Mouse (Mus musculus) left cerebral cortex, adult 18-20 months (tissue): Measurements from ENCODE around the gene Lrg1. TPM values are rescaled to one million over a fixed set of nuclear protein-coding genes. Genes with fewer than 3 reads are reported as not detected.
"Not testable (repeated sequence)": the region's sequence is repeated elsewhere in the genome, so short reads cannot be mapped to it uniquely, and the experiment has no call there.

Experiments
- DNase-seq, 2 experiments: peaks; one replicate each; pipeline ENCODE4 v3.0.0; 2021 to 2022; ENCODE audit warnings: low spot score in 2 of 2, mixed read lengths in 1 of 2
- total RNA-seq, 2 experiments: library from RNA; stranded (reverse); gene quantifications; 2 replicates each; pipeline ENCODE4 v1.2.3; 2021

Lrg1 gene
- total RNA-seq, 2 experiments from 2014 or later = 1.8 to 3.6 TPM

DNA sequence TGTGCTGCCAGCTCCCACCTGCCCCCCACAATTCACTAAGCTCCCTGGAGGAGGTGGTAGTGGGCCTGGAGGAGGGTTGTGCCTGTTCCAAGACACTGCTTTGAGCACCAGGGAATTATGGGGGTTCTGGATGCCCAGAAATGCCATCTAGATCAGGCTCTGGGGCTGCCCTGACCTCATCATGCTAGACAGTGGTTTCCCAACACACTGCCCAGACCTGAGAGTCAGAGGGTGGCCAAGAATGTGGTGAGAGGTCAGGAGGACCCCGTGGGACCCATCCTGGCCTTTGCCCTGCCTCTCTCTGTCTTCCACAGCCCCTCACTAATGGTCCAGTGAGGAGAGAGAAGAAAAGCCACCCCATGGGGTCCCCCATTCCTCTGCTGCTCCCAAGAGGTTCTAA lies 10.8 kb downstream of the Lrg1 start:
- DNase-seq = no peak

DNA sequence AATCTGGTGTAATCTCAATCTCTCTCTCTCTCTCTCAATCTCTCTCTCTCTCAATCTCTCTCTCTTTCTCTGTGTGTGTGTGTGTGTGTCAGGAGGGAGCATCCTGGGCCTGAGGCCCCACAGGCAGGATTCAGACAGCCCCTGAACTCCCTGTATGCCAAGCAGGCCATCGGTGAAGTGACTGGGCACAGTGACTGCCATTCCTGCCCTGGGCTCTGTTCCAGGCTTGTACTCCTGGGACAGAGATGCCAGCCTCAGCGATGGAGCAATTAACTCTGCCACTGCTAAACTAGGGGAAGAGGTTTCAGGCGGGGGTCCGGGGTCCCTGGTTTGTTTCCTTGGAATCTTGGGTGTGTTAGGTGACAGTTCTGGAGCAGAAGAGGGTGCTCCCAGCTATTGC lies 11.2 kb downstream of the Lrg1 start:
- no peak for DNase-seq

DNA sequence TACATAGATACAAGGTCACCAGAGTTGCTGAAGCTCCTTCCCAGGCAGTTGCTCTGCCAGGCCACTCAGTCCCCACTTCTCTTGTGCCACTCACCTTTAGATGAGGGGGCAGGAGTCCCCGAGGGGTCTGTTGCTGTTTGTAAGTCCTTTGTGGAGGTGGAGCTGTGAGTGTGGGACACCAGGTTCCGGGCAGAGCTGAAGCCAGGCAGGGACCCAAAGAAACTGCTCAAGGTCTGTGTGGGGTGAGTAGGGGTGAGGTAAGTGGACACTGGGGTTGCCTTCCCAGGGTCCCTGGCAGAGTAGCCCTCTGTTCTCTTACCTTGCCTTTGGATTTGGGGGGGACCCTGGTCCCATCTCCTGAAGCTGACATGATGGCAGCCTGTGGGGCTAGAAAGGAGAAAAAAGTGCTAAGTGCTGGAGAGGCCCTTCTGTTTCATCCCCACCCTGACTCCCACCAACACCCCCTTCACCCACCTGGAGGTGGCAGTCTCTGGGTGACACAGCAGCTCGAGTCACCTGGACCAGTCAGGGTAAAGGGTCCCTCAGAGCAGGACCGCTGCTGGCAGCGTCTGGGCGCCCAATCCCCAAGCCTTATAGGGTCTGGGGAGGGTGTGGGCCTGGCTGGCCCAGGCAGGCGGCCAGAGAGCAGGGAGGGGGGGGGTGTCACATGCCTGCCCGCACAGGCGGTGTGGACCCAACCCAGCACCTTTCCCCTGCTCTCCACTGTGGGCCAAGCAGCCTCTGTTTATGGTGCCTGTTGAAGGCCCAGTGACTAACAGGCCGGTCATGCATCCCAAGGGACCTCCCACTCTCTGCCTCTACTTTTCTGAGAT lies 12.4 kb downstream of the Lrg1 start, which contains the start of gene Plin4:
Plin4 (minus strand) TSS at position 585 of the 833 bp plus-strand sequence.
- DNase-seq = no peak

DNA sequence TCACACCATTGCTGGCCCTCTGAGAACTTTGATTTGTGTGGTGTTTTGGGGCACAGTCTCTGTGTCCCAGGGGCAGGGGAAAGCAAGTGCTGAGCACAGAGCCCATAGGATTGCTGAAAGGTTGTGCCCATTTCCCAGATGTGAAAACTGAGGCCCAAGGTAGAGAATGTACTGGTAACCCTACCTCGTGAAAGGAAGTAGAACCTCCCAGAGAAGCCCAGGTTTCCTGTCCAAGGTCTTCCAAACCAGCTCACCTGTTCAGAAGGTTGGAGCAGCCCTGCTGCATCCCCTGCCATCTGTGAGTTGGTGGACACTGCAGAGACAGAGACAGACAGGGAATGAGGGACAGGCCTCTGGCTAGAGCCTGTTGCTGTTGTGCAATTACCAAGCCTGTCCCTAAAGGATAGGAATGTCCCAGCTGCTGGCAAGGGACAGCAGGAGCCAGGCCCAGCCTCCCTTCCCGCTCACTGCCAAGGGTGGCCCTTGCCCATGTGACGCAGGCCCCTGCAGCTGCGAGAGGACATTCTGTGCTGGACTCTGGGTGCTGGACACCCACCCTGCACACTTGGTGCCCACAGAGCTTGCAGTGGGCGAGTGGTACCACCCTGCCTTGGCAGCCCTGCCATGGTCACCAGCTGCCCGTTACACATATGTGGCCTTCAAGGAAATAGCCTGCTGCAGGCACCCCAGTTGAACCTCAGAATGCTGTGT lies 13.3 kb downstream of the Lrg1 start:
- peak; percentile 64 to 70 for DNase-seq

DNA sequence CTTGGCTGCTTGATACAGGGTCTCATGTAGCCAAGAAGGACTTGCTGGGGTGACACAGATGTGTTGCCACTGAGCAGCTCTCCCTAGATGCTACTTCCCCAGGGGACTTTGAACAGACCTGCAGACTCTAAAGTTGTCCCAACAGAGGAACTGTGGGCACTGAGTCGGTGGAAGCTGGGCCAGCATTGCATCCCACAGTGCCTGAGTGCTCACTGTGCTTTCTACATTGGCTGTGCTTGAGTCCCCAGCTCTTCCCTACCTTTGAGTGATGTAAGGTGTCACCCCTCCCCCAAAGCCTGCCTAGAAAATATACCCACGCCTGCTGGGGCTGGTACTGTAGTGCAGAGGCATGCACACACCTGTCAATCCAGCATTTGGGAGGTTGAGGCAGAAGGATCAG lies 14.1 kb downstream of the Lrg1 start:
- DNase-seq = no peak

DNA sequence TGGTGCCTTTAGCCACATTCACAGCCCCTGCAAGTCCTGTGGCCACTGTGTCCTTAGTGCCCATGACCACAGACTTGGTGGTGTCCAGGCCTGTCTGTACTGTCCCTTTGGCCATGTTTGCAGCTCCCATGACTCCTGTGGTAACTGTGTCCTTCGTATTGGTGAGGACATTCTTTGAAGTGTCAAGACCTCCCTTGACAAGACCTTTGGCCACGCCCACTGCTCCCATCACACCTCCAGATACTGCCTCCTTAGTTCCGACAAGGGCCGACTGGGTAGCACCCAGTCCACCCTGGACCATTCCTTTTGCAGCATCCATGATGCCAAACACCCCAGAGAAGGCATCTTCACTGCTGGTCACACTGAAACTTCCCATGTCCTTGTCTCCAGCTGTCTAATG lies 14.8 kb downstream of the Lrg1 start:
- DNase-seq = no peak

DNA sequence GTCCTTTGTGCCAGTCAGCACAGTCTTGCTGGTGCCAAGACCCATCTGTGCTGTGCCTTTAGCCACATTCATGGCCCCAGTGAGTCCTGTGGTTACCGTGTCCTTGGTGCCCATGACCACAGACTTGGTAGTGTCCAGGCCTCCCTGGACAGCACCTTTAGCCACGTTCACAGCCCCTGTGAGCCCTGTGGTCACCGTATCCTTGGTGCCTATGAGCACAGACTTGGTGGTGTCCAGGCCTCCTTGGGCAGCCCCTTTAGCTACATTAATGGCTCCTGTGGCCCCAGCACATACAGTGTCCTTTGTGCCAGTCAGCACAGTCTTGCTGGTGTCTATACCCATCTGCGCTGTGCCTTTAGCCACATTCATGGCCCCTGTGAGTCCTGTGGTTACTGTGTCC lies 15.4 kb downstream of the Lrg1 start:
- not testable (repeated sequence) for DNase-seq

DNA sequence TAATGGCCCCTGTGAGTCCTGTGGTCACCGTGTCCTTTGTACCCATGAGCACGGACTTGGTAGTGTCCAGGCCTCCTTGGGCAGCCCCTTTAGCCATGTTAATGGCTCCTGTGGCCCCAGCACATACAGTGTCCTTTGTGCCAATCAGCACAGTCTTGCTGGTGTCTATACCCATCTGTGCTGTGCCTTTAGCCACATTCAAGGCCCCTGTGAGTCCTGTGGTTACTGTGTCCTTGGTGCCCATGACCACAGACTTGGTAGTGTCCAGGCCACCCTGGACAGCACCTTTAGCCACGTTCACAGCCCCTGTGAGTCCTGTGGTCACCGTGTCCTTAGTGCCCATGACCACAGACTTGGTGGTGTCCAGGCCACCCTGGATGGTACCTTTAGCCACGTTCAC lies 17.0 kb downstream of the Lrg1 start:
- not testable (repeated sequence) for DNase-seq

DNA sequence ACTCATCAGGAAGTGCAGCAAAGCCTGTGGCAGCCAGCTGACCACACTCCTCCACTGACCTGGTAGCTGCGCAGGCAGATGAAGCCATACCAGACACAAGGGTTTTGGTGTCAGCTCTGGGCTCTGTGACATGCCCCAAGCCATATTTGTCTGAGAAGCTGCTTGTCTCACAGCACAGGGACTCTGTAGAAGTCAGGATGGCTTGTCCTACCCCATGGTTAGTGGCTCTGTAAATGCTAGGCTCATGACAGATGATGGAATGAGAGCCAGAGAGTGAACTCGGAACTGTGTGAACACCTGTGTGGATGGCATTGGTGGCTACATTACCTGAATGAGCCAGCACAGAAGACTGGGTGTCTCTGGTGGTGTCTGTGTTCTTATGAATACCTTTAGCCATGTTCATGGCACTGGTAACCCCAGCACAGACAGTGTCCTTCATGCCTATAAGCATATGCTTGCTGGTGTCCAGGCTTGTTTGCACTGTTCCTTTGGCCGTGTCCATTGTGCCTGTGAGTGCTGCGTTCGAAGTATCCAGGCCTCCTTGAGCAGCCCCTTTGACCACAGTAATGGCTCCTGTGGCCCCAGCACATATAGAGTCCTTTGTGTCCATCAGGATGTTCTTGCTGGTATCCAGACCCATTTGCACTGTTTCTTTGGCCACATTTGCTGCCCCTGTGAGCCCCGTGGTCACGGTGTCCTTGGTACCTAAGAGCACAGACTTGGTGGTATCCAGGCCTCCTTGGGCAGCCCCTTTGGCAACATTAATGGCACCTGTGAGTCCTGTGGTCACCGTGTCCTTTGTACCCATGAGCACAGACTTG lies 18.1 kb downstream of the Lrg1 start:
- DNase-seq = no peak

DNA sequence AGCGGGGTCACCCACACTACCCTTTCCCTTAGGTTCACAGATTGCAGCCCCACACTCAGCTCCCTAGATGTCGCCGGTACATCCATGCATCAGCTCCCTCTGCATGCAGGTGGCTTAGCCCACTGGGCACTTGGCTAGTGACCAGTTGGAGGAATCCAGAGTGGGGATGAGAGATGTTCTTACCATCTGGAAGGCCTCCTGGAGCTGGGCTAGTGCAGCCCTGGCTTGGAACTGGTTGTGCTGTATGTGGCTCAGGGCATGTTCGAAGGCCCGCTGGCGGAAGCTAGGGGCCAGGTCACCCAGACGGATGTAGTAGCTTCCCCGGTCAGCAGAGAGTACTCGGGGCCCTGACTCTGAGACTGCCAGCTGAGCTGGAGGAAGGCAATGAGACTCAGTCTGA lies 18.9 kb downstream of the Lrg1 start:
- DNase-seq = no peak

DNA sequence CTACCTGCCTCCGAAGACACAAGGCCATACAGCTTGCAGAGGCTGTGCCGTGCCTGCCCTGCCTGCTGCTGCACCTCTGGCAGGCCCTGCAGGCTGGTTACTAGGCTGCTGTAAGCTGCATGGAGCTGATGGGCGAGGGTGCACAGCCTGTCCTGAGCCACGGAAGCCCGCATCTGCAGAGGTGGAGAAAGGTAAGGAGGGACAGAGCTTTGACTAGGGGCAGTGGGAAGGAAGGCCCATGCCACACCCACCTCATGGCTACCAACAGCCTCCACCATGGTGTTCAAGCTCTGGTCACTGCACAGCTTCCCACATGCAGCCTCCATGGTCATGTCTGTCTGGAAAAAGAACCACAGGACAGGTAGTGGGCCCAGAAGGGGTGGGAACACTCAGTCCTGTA lies 19.6 kb downstream of the Lrg1 start:
- no peak for DNase-seq

DNA sequence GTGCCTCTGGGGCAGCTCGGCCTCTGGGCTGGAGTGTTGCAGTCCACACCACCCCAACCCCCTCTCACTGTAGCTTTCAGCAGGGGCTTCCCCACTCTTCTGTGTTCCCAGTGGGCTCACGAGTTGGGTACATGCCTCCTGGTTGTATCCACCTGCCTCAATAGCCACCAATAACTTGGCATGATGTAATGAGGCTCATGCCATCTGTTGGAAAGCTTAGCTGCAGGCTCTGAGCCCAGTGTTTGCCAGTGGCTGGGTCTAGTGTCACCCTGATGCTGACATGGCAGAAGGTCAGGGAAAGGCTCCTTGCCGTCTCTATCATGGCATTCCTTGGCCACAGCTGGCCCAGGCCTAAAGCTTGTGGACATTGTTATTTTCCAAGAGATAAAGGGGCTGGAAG lies 21.0 kb downstream of the Lrg1 start:
- no peak for DNase-seq

DNA sequence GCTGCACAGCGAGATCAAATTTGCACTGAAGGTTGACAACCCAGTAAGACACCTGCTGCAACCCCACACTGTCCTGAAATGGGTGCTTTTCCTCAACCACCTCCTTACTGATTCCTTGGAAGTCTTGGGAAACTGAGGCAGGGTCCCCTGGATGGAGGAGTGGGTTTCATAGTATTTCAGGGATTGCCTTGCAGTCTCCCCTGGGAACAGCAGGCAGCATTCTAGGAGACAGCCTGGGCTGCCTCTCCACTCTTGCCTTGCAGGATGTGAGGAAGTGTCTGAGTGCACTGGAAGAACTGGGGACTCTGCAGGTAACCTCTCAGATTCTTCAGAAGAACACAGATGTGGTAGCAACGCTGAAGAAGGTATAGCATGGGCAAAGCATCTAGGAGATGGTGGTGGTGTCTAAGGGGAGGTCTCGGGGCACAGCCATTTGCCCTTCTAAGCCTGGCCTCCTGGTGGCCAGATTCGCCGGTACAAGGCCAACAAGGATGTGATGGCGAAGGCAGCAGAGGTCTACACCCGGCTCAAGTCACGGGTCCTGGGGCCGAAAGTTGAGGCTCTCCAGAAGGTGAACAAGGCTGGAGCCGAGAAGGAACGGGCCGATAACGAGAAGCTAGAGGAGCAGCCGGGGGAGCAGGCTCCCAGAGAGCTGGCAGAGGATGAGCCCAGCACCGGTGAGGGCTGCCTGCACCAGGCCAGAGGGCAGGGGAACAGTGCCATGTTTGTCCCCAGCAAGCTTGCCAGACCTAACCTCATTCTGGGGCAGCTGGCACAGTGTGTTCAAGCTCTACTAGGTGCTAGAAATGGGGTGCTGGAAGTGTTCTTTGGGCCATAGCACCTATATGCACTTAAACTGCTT lies 22.9 kb downstream of the Lrg1 start:
- no peak for DNase-seq

DNA sequence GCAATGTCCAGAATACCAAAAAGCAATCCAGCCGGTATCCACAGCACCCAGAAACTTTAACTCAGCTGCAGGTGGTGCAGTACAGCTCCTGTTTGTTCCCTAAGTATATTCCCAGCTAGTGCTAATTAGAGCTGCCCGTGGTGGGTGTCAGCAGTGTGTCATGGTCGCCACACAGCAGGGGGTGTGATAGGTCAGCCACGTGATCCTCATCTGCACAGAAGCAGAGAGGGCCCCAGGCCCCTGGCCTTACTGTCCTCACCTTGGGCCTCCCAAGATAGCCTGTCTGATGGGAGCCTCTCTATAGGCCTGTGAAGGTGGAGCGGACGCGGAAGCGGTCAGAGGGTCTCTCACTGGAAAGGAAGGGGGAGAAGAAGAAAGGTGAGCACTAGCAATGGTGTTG lies 23.6 kb downstream of the Lrg1 start:
- no peak for DNase-seq

DNA sequence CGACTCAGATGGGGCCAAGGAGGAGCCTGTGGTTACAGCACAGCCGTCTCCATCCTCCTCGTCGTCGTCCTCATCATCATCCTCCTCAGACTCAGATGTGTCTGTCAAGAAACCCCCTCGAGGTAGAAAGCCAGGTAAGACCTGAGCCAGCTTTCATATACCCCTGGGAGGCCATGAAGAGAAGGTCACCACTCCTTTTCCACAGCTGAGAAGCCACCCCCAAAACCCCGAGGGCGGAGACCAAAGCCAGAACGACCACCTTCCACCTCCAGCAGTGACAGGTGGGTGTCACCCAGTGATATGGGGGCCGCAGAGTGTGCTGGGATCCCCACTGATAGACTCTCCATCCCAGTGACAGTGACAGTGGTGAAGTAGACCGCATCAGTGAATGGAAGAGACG lies 24.9 kb downstream of the Lrg1 start:
- no peak for DNase-seq

DNA sequence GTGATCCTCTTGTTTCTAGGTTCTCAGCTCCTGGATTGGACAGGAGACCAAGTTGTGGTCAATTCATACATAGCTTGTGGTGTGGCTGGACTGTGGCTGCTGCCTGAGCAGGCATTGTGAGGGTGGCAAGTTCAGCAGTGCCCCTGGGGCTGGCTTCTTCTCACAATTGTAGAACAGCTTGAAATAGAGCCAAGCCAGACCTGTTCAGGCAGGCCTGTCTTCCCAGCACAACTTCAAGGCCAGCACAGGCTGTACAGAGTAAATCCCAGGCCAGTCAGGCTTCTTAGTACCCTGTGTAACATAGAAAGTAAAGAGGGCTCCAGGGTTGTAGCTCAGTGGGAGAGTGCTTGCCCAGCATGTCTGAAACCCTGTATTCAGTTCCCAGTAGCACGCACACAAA lies 29.0 kb downstream of the Lrg1 start:
- no peak for DNase-seq

DNA sequence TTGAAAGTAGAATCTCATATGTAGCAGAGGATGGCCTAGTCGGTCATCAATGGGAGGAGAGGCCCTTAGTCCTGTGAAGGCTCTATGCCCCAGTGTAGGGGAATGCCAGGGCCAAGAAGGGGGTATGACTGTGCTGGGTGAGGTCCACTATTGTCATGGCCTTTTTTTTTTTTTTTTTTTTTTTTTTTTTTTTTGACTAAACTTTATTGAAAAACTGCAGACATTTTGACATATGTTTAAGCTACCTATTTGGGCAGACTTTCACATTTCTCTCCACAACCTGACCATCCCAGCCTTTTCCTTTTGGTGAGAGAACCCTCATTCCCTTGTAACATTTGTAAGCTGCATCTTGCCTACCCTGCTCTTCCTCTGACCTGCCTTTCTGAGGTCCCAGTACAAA lies 29.5 kb downstream of the Lrg1 start:
- no peak for DNase-seq

DNA sequence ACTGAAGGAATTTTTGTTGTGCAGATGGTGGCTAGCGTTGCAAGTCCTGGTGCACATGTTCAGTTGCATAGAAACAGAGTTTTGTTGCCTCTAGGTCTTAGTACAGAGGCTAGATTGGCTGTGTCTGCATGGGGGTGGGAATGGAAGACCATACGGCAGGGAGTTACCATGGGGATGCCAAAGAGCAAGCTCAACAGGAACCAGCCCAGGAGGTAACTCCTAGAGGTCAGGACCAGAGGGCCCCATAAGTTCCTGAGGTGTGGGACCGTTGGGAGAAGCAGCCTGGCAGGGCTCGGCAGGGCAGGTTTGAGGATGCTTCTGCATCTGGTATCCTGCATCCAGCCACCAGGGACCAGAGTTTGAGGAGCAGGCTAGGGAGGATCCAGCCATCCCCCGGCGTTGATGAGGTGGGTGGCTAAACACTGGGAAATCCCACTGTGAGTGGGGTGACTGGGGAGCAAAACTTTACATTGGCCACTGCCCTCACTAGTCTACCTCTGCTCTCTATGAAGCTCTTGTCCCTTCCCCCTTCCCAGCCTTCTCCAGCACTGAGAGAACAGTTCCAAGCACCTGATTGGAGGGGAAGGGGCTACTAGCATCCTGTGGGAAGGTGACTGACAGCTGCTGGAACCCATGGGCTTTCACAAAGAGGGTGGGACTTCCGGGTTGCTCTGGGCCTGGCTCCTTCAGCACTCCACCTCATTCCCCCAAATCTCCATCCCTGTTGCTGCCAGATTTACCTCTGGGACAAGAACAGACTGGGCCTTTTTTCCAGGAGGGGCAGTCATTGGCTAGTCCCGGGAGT lies 40.8 kb downstream of the Lrg1 start:
- peak in 1 of 2 experiments; percentile 34 for DNase-seq

DNA sequence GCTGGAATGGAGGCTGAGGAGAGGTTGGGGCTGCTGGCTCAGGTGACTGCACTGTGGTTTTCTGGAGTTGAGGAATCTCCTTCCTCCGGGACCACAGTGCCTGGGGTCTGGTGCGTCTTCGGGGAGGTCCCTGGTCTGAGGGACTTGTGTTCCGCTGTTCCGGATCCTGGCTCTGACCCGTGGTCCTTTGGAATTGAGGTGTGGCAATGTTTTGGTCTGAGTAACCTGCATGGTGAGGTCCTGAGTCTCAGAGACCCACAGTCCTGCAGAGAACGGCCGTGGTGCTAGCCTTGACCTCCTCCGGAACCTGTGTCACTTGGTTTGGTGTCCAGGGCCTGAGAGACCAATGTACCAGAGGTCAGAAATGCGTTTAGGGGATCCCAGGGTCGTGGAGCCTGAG lies 41.9 kb downstream of the Lrg1 start:
- DNase-seq = peak in 1 of 2 experiments; percentile 18
